Mouse (Mus musculus): ENCODE measurements around the gene Enho.

DNA sequence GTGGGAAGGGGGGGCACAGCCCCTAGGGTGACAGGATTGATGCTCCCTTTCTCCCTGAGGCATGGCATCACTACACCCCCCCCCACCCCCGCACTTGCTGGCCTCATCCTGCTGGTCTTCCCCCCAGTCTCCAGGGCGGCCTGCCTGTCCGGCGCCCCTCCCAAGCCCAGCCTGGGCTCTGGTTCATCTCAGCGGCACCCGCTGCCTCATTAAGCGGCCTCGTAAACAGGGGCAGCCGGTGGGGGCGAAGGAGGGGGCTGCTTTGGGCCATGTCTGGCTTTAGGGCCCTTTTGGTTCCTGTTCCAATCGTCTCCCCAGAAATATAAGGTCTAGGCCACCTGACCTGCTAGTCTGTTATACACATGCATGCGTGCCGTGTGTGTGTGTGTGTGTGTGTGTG is 19.4 kb upstream of the Enho start:
- TF ChIP-seq CTCF (IDR thresholded peaks at IDR 0.05) (no peak), POLR2A (IDR thresholded peaks at IDR 0.05; ENCODE audit: insufficient read depth, low read depth, low read length) (no peak)

Data from heart, adult 2 months (tissue).